Mouse (Mus musculus) midbrain, embryonic 14.5 days (tissue): ENCODE results near the gene Mthfd1l. TPM values are rescaled to one million over a fixed set of nuclear protein-coding genes. Genes with fewer than 3 reads are reported as not detected.

Source experiments
- ATAC-seq: fragments of 200-750 bp; cut with Nextera tagmentation; 2 replicates; pipeline ENCODE4 v1.8.0; 2017; ENCODE audit warnings: moderate number of reproducible peaks, moderate library complexity; ENCODE audit not compliant: low FRiP score, low TSS enrichment
- DNase-seq: peaks from one replicate; pipeline ENCODE4 v3.0.0-alpha.2; 2015
- H3K27ac ChIP-seq: fragments of 300-500 bp; sonication (generic); replicated peaks from 2 replicates; pipeline ENCODE4 v1.5.1; 2014; ENCODE audit warnings: mild to moderate bottlenecking, low read depth, low read length, moderate library complexity
- H3K27me3 ChIP-seq: fragments of 300-500 bp; sonication (generic); 2 replicates; pipeline ENCODE4 v1.6.1; 2014; ENCODE audit warnings: low read length, control low read depth, mixed read lengths; ENCODE audit not compliant: control insufficient read depth, insufficient read depth
- H3K36me3 ChIP-seq: fragments of 300-500 bp; sonication (generic); 2 replicates; pipeline ENCODE4 v1.6.1; 2014; ENCODE audit warnings: low read length, control low read depth; ENCODE audit not compliant: control insufficient read depth, insufficient read depth
- H3K4me1 ChIP-seq: fragments of 300-500 bp; sonication (generic); 2 replicates; pipeline ENCODE4 v1.6.1; 2014; ENCODE audit warnings: mild to moderate bottlenecking, antibody characterized with exemption, low read length, control low read depth; ENCODE audit not compliant: control insufficient read depth, insufficient read depth
- H3K4me2 ChIP-seq: fragments of 300-500 bp; sonication (generic); 2 replicates; pipeline ENCODE4 v1.6.1; 2014; ENCODE audit warnings: mild to moderate bottlenecking, low read length, moderate library complexity
- H3K4me3 ChIP-seq: fragments of 300-500 bp; sonication (generic); replicated peaks from 2 replicates; pipeline ENCODE4 v1.5.1; 2014; ENCODE audit warnings: low read depth, low read length
- H3K9ac ChIP-seq: fragments of 300-500 bp; sonication (generic); replicated peaks from 2 replicates; pipeline ENCODE4 v1.6.1; 2014; ENCODE audit warnings: mild to moderate bottlenecking, low read length, moderate library complexity
- H3K9me3 ChIP-seq: fragments of 300-500 bp; sonication (generic); 2 replicates; pipeline ENCODE4 v1.6.1; 2016; ENCODE audit warnings: low read length, control low read depth, mixed read lengths; ENCODE audit not compliant: control insufficient read depth
- WGBS: fragments of 180-500 bp; shearing (Covaris S2); extraction: QIAGEN DNeasy Blood & Tissue Kit; methylation state at CpG from one replicate; pipeline ENCODE4 v1.1.7; 2014; 5-methylcytosine and 5-hydroxymethylcytosine counted together
- polyA plus RNA-seq: library from polyadenylated mRNA; unstranded; fragments of >200 nt; fragmentation: Nextera tagmentation; extraction: Ambion mirVana; gene quantifications from 2 replicates; pipeline ENCODE4 v1.2.1, GENCODE M21; 2014

The Mthfd1l gene
- 3.7 and 6.4 TPM in 2 replicates for polyA plus RNA-seq

GRCm38 (mm10) chr10:3972981-3973588 lies at the start of gene Mthfd1l:
Mthfd1l (plus strand) TSS chr10:3973118.
- Histone ChIP-seq H3K9me3 (no peaks in the 10 kb centered on the region), H3K9ac (peak within 1 kb of the TSS; percentile 77), H3K36me3 (no peaks in the 10 kb centered on the region), H3K4me1 (peaks cover 2% of the 10 kb centered on the region; the same call in 1 of the 2 replicates), H3K4me2 (peak within 1 kb of the TSS; percentile 92), H3K4me3 (peak within 1 kb of the TSS; percentile 72), H3K27me3 (no peaks in the 10 kb centered on the region), H3K27ac (peak within 1 kb of the TSS; percentile 80)
- ATAC-seq (peak; percentile 79), DNase-seq (peak; percentile 86)
- under 1% methylated on average over 40 of the region's 40 CpGs for WGBS

- ATAC-seq (no peak), DNase-seq (no peak)
- no peak overlapping the region for H3K27ac ChIP-seq
- H3K9ac ChIP-seq, result no peak overlapping the region
- H3K4me3 ChIP-seq, result no peak overlapping the region
- H3K4me2 ChIP-seq, result no peak overlapping the region
- 90% methylated on average over 4 of the region's 4 CpGs for WGBS
- H3K36me3 ChIP-seq, result no peaks in the 10 kb centered on the region
- no peaks in the 10 kb centered on the region for H3K4me1 ChIP-seq
- H3K27me3 ChIP-seq, result no peaks in the 10 kb centered on the region
- no peaks in the 10 kb centered on the region for H3K9me3 ChIP-seq
These were observed 44.8 kb upstream of the Mthfd1l start for GRCm38 (mm10) chr10:3928008-3928545.

DNA sequence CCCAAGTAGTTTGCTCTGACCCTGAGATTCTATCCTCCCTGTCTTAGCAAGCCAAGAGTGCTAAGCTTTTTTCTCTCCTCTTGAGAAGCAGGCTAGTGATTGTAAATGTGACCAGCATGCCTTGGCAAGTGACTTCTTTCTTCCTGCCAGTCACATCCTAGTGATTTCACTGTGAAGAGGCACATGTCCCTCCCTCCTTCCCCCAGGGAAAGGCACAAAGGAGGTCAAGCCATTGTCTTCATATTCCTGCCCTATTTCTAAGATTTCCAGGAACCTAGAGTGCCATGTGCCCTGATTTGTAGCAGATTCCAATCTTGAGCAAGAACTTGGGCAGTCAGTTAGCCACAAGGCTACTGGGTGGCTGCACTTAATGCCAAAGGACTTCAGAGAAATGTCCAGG lies 41.1 kb upstream of the Mthfd1l start:
- ATAC-seq (no peak), DNase-seq (no peak)
- no peaks in the 10 kb centered on the region for H3K9me3 ChIP-seq
- H3K4me1 ChIP-seq, result no peaks in the 10 kb centered on the region
- H3K27me3 ChIP-seq, result no peaks in the 10 kb centered on the region
- H3K36me3 ChIP-seq, result no peaks in the 10 kb centered on the region
- H3K4me2 ChIP-seq, result no peak overlapping the region
- no peak overlapping the region for H3K9ac ChIP-seq
- no peak overlapping the region for H3K27ac ChIP-seq
- no peak overlapping the region for H3K4me3 ChIP-seq

GRCm38 (mm10) chr10:3933311-3933940 lies 39.5 kb upstream of the Mthfd1l start:
- H3K4me3 ChIP-seq, result no peak overlapping the region
- H3K27ac ChIP-seq, result no peak overlapping the region
- H3K9me3 ChIP-seq, result no peaks in the 10 kb centered on the region
- WGBS, result 89% methylated on average over 12 of the region's 12 CpGs
- no peak for DNase-seq
- ATAC-seq, result no peak
- H3K9ac ChIP-seq, result no peak overlapping the region
- no peaks in the 10 kb centered on the region for H3K27me3 ChIP-seq
- H3K4me2 ChIP-seq, result no peak overlapping the region
- no peaks in the 10 kb centered on the region for H3K36me3 ChIP-seq
- H3K4me1 ChIP-seq, result no peaks in the 10 kb centered on the region

- Histone ChIP-seq H3K9me3 (no peaks in the 10 kb centered on the region), H3K27ac (no peak overlapping the region), H3K27me3 (no peaks in the 10 kb centered on the region), H3K4me1 (no peaks in the 10 kb centered on the region), H3K36me3 (0 out of 2 replicates have a peak, but pooled peaks cover 3% of the 10 kb centered on the region), H3K9ac (no peak overlapping the region), H3K4me3 (no peak overlapping the region), H3K4me2 (no peak overlapping the region)
- DNase-seq, result no peak
- no peak for ATAC-seq
These were observed 36.1 kb upstream of the Mthfd1l start for GRCm38 (mm10) chr10:3936864-3937263.

DNA sequence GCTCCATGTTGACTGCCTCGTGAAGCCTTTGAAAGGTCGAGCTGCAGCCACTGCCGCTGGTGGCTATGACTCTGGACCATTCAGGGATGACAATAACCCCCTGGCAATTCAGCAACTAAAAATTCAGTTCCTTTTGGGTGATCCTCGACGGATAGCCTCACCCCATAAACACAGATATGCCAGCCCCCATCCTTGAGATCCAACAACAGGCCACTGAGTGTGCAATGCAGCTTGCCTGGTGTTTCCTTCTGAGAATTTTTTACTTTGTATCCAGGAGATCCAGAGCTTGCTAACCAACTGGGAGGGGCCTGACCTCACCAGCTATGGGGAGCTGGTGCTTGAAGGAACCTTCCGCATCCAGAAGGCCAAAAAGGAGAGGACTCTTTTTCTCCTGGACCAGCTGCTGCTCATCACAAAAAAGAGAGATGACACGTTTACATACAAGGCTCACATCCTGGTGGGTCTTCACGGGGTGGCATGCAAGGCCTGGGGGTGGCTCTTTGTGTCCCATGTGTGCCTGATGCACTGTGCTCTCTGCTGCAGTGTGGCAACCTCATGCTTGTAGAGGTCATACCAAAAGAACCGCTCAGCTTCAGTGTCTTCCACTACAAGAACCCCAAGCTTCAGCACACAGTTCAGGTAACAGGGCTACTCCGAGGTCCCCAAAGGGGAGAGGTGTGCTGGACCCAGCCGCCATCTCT lies 32.9 kb upstream of the Mthfd1l start:
- DNase-seq (no peak), ATAC-seq (no peak)
- 92% methylated on average over 11 of the region's 11 CpGs for WGBS
- Histone ChIP-seq H3K27me3 (no peaks in the 10 kb centered on the region), H3K4me3 (no peak overlapping the region), H3K4me1 (no peaks in the 10 kb centered on the region), H3K9ac (no peak overlapping the region), H3K9me3 (no peaks in the 10 kb centered on the region), H3K27ac (no peak overlapping the region), H3K4me2 (no peak overlapping the region), H3K36me3 (0 out of 2 replicates have a peak, but pooled peaks cover 3% of the 10 kb centered on the region)

- DNase-seq, result no peak
- Histone ChIP-seq H3K9ac (no peak overlapping the region), H3K4me1 (no peaks in the 10 kb centered on the region), H3K9me3 (no peaks in the 10 kb centered on the region), H3K4me2 (no peak overlapping the region), H3K4me3 (no peak overlapping the region), H3K27me3 (no peaks in the 10 kb centered on the region), H3K36me3 (0 out of 2 replicates have a peak, but pooled peaks cover 3% of the 10 kb centered on the region), H3K27ac (no peak overlapping the region)
- WGBS, result 90% methylated on average over 6 of the region's 6 CpGs
- no peak for ATAC-seq
These were observed 32.3 kb upstream of the Mthfd1l start for GRCm38 (mm10) chr10:3940596-3940975.

DNA sequence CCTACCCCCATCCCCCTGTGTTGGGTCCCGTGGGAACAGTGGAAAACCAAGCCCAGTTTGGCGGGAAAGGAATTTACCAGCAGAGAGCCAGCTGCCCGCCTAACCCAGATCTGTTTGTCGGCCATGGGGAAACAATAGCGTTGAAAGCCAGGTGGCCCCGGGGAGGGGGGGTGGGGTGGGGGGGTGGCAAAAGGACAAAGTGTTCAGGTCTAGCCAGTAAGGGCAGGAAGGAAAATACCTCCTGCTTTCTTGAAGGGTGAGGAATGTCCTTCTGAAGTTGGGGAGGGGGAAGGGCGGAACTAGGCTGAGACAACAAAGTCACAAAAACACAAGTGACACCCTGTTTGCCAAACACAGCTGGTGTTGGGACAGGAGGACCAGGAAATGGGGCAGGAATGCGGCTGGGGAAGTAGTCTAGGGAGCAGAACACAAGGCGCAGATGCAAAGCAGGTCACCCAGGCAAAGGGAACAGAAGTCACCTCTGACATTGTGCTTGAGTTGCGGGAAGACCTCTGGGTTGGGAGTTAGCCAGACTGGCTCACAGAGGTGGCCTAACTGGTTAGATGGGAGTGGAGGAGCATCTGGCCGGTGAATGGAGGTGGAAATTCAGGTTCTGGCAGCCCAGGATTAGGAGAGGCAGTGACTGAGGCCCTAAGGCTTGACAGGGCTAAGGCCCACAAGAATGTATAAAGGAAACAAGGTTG lies 31.7 kb upstream of the Mthfd1l start:
- H3K27ac ChIP-seq, result no peak overlapping the region
- ATAC-seq (no peak), DNase-seq (no peak)
- WGBS, result 30% methylated on average over 11 of the region's 11 CpGs
- H3K4me1 ChIP-seq, result no peaks in the 10 kb centered on the region
- no peaks in the 10 kb centered on the region for H3K27me3 ChIP-seq
- H3K4me2 ChIP-seq, result no peak overlapping the region
- no peak overlapping the region for H3K4me3 ChIP-seq
- H3K9ac ChIP-seq, result no peak overlapping the region
- H3K36me3 ChIP-seq, result 0 out of 2 replicates have a peak, but pooled peaks cover 3% of the 10 kb centered on the region
- no peaks in the 10 kb centered on the region for H3K9me3 ChIP-seq
